Mouse (Mus musculus) lung, embryonic 14.5 days (tissue): ENCODE measurements around the gene Ppm1m. TPM values are rescaled to one million over a fixed set of nuclear protein-coding genes. Genes with fewer than 3 reads are reported as not detected.

Experiments used
- ATAC-seq: fragments of 200-750 bp; cut with Nextera tagmentation; 2 replicates; pipeline ENCODE4 v1.8.0; 2017; ENCODE audit warnings: mild to moderate bottlenecking, moderate TSS enrichment, moderate library complexity; ENCODE audit not compliant: insufficient read depth
- DNase-seq: peaks from one replicate; pipeline ENCODE4 v3.0.0-alpha.2; 2015
- H3K27ac ChIP-seq: fragments of 300-500 bp; sonication (generic); 2 replicates; pipeline ENCODE4 v1.5.1; 2014; ENCODE audit warnings: low read depth, mild to moderate bottlenecking, moderate library complexity
- H3K27me3 ChIP-seq: fragments of 300-500 bp; sonication (generic); 2 replicates; pipeline ENCODE4 v1.6.1; 2014; ENCODE audit warnings: low read length, control low read depth; ENCODE audit not compliant: insufficient read depth
- H3K36me3 ChIP-seq: fragments of 300-500 bp; sonication (generic); 2 replicates; pipeline ENCODE4 v1.6.1; 2014; ENCODE audit warnings: control low read depth; ENCODE audit not compliant: insufficient read depth
- H3K4me1 ChIP-seq: fragments of 300-500 bp; sonication (generic); 2 replicates; pipeline ENCODE4 v1.6.1; 2014; ENCODE audit warnings: antibody characterized with exemption, control low read depth; ENCODE audit not compliant: insufficient read depth
- H3K4me2 ChIP-seq: fragments of 300-500 bp; sonication (generic); 2 replicates; pipeline ENCODE4 v1.6.1; 2014; ENCODE audit warnings: mild to moderate bottlenecking
- H3K4me3 ChIP-seq: fragments of 300-500 bp; sonication (generic); 2 replicates; pipeline ENCODE4 v1.5.1; 2014; ENCODE audit warnings: low read depth, low read length
- H3K9ac ChIP-seq: fragments of 300-500 bp; sonication (generic); 2 replicates; pipeline ENCODE4 v1.6.1; 2014
- H3K9me3 ChIP-seq: fragments of 300-500 bp; sonication (generic); 2 replicates; pipeline ENCODE4 v1.6.1; 2016; ENCODE audit warnings: low read depth, low read length, control low read depth
- CTCF ChIP-seq: IDR thresholded peaks from 2 replicates; pipeline ENCODE4 v1.5.1; 2016; ENCODE audit warnings: antibody characterized with exemption, low read depth
- WGBS: fragments of 180-500 bp; shearing (Covaris S2); extraction: QIAGEN DNeasy Blood & Tissue Kit; methylation state at CpG from one replicate; pipeline ENCODE4 v1.1.7; 2014; 5-methylcytosine and 5-hydroxymethylcytosine counted together
- polyA plus RNA-seq: library from polyadenylated mRNA; unstranded; fragments of >200 nt; fragmentation: Nextera tagmentation; extraction: Ambion mirVana; gene quantifications from 2 replicates; pipeline ENCODE4 v1.2.1, GENCODE M21; 2014

Ppm1m gene
- polyA plus RNA-seq, 1 experiment from 2014 or later, result 55.0 TPM

- H3K27ac ChIP-seq, result no peak overlapping the region
- H3K36me3 ChIP-seq, result peaks cover 33% of the 10 kb centered on the region
- no peak overlapping the region for H3K4me2 ChIP-seq
- no peak overlapping the region for H3K4me3 ChIP-seq
- 87% methylated on average over 7 of the region's 7 CpGs for WGBS
- no peaks in the 10 kb centered on the region for H3K9me3 ChIP-seq
- no peaks in the 10 kb centered on the region for H3K4me1 ChIP-seq
- no peak for TF ChIP-seq CTCF
- ATAC-seq (no peak), DNase-seq (no peak)
- no peaks in the 10 kb centered on the region for H3K27me3 ChIP-seq
- no peak overlapping the region for H3K9ac ChIP-seq
These were observed 17.4 kb upstream of the Ppm1m start for GRCm38 (mm10) chr9:106216971-106217370.

- no peak overlapping the region for H3K4me3 ChIP-seq
- ATAC-seq (no peak), DNase-seq (no peak)
- no peaks in the 10 kb centered on the region for H3K9me3 ChIP-seq
- 82% methylated on average over 6 of the region's 6 CpGs for WGBS
- TF ChIP-seq CTCF, result peak; percentile 40
- 0 out of 2 replicates have a peak, but pooled peaks cover 5% of the 10 kb centered on the region for H3K4me1 ChIP-seq
- no peak overlapping the region for H3K27ac ChIP-seq
- H3K27me3 ChIP-seq, result no peaks in the 10 kb centered on the region
- H3K36me3 ChIP-seq, result peaks cover 33% of the 10 kb centered on the region
- H3K4me2 ChIP-seq, result no peak overlapping the region
- H3K9ac ChIP-seq, result no peak overlapping the region
These were observed 16.0 kb upstream of the Ppm1m start for GRCm38 (mm10) chr9:106215341-106216125.

GRCm38 (mm10) chr9:106212594-106212981 lies 13.0 kb upstream of the Ppm1m start:
- Histone ChIP-seq H3K27ac (no peak overlapping the region), H3K9me3 (no peaks in the 10 kb centered on the region), H3K27me3 (no peaks in the 10 kb centered on the region), H3K36me3 (peaks cover 41% of the 10 kb centered on the region), H3K4me3 (no peak overlapping the region), H3K9ac (no peak overlapping the region), H3K4me2 (no peak overlapping the region), H3K4me1 (0 out of 2 replicates have a peak, but pooled peaks cover 5% of the 10 kb centered on the region)
- no peak for ATAC-seq
- TF ChIP-seq CTCF, result no peak
- 65% methylated on average over 12 of the region's 12 CpGs for WGBS
- no peak for DNase-seq

GRCm38 (mm10) chr9:106211680-106212593 lies 12.4 kb upstream of the Ppm1m start:
- Histone ChIP-seq H3K9ac (peak overlapping the region; percentile 50), H3K27me3 (no peaks in the 10 kb centered on the region), H3K27ac (peak overlapping the region; percentile 88), H3K4me2 (peak overlapping the region; percentile 56), H3K4me1 (0 out of 2 replicates have a peak, but pooled peaks cover 5% of the 10 kb centered on the region), H3K4me3 (peak overlapping the region; percentile 14; the same call in 1 of the 2 replicates), H3K9me3 (no peaks in the 10 kb centered on the region), H3K36me3 (peaks cover 41% of the 10 kb centered on the region)
- peak; percentile 100 for TF ChIP-seq CTCF
- ATAC-seq (peak; percentile 85), DNase-seq (peak; percentile 98)
- WGBS, result 18% methylated on average over 37 of the region's 37 CpGs

- peak overlapping the region; percentile 88 for H3K27ac ChIP-seq
- no peak for TF ChIP-seq CTCF
- peak overlapping the region; percentile 50 for H3K9ac ChIP-seq
- ATAC-seq (peak; percentile 44), DNase-seq (peak; percentile 42)
- H3K4me1 ChIP-seq, result 0 out of 2 replicates have a peak, but pooled peaks cover 5% of the 10 kb centered on the region
- no peaks in the 10 kb centered on the region for H3K27me3 ChIP-seq
- H3K4me3 ChIP-seq, result peak overlapping the region; percentile 14; the same call in 1 of the 2 replicates
- H3K9me3 ChIP-seq, result no peaks in the 10 kb centered on the region
- 47% methylated on average over 9 of the region's 9 CpGs for WGBS
- H3K4me2 ChIP-seq, result peak overlapping the region; percentile 56
- H3K36me3 ChIP-seq, result peaks cover 41% of the 10 kb centered on the region
These were observed 11.5 kb upstream of the Ppm1m start for GRCm38 (mm10) chr9:106210853-106211609.

GRCm38 (mm10) chr9:106209954-106210353 lies 10.4 kb upstream of the Ppm1m start:
- Histone ChIP-seq H3K36me3 (peaks cover 36% of the 10 kb centered on the region), H3K4me3 (no peak overlapping the region), H3K9me3 (no peaks in the 10 kb centered on the region), H3K9ac (no peak overlapping the region), H3K27me3 (no peaks in the 10 kb centered on the region), H3K4me2 (no peak overlapping the region), H3K27ac (no peak overlapping the region), H3K4me1 (0 out of 2 replicates have a peak, but pooled peaks cover 5% of the 10 kb centered on the region)
- no peak for ATAC-seq
- DNase-seq, result no peak
- no peak for TF ChIP-seq CTCF
- WGBS, result 85% methylated on average over 4 of the region's 4 CpGs
